Mouse (Mus musculus) testis, postnatal 10 days (tissue): Measurements from ENCODE around the gene Bnc2.
A peak's percentile ranks its signal among the peaks of the same experiment; 100 is the strongest.

Experiments
- DNase-seq: peaks from one replicate; pipeline ENCODE4 v3.0.0; 2021; ENCODE audit warnings: low spot score

Gene Bnc2

GRCm38 (mm10) chr4:84675171-84675973 is at the start of gene Bnc2:
TSS of gene Bnc2 (minus strand) at chr4:84675275.
- DNase-seq: peak; percentile 69

- no peak for DNase-seq
Measured at GRCm38 (mm10) chr4:84707961-84708360, 32.9 kb upstream of the Bnc2 start.

- DNase-seq: no peak
Measured at GRCm38 (mm10) chr4:84685521-84686366, 10.7 kb upstream of the Bnc2 start.

GRCm38 (mm10) chr4:84685009-84685408 is 9.9 kb upstream of the Bnc2 start:
- DNase-seq: no peak

- DNase-seq: no peak
Measured at GRCm38 (mm10) chr4:84675974-84676315, 870 bp upstream of the Bnc2 start.

- peak; percentile 74 for DNase-seq
Measured at GRCm38 (mm10) chr4:84674318-84675170, 531 bp downstream of the Bnc2 start.

GRCm38 (mm10) chr4:84673681-84674307 is 1.3 kb downstream of the Bnc2 start:
- DNase-seq: peak; percentile 42

- DNase-seq: no peak
Measured at GRCm38 (mm10) chr4:84672181-84672791, 2.8 kb downstream of the Bnc2 start.

- DNase-seq: no peak
Measured at GRCm38 (mm10) chr4:84670996-84671395, 4.1 kb downstream of the Bnc2 start.

- DNase-seq: no peak
Measured at GRCm38 (mm10) chr4:84669650-84670049, 5.4 kb downstream of the Bnc2 start.

GRCm38 (mm10) chr4:84668949-84669605 is 6.0 kb downstream of the Bnc2 start:
- DNase-seq: no peak

GRCm38 (mm10) chr4:84668226-84668625 is 6.8 kb downstream of the Bnc2 start:
- no peak for DNase-seq

GRCm38 (mm10) chr4:84662228-84663065 is 12.6 kb downstream of the Bnc2 start:
- DNase-seq: no peak

GRCm38 (mm10) chr4:84661341-84661740 is 13.7 kb downstream of the Bnc2 start:
- DNase-seq: no peak

- DNase-seq: no peak
Measured at GRCm38 (mm10) chr4:84651786-84652185, 23.3 kb downstream of the Bnc2 start.

GRCm38 (mm10) chr4:84646576-84646975 is 28.5 kb downstream of the Bnc2 start:
- no peak for DNase-seq

- no peak for DNase-seq
Measured at GRCm38 (mm10) chr4:84639166-84639565, 35.9 kb downstream of the Bnc2 start.

GRCm38 (mm10) chr4:84637641-84638040 is 37.4 kb downstream of the Bnc2 start:
- no peak for DNase-seq

GRCm38 (mm10) chr4:84634751-84635150 is 40.3 kb downstream of the Bnc2 start:
- DNase-seq: no peak

- no peak for DNase-seq
Measured at GRCm38 (mm10) chr4:84633991-84634390, 41.1 kb downstream of the Bnc2 start.
